Mouse (Mus musculus): Measurements from ENCODE around the gene Zfp781. TPM values are rescaled to one million over a fixed set of nuclear protein-coding genes. Genes with fewer than 3 reads are reported as not detected.
"Not testable (repeated sequence)": the region's sequence is repeated elsewhere in the genome, so short reads cannot be mapped to it uniquely, and the experiment has no call there.

The Zfp781 gene
- polyA plus RNA-seq (2012; rRNA removed) = 3.3 and 4.4 TPM in 2 replicates

DNA sequence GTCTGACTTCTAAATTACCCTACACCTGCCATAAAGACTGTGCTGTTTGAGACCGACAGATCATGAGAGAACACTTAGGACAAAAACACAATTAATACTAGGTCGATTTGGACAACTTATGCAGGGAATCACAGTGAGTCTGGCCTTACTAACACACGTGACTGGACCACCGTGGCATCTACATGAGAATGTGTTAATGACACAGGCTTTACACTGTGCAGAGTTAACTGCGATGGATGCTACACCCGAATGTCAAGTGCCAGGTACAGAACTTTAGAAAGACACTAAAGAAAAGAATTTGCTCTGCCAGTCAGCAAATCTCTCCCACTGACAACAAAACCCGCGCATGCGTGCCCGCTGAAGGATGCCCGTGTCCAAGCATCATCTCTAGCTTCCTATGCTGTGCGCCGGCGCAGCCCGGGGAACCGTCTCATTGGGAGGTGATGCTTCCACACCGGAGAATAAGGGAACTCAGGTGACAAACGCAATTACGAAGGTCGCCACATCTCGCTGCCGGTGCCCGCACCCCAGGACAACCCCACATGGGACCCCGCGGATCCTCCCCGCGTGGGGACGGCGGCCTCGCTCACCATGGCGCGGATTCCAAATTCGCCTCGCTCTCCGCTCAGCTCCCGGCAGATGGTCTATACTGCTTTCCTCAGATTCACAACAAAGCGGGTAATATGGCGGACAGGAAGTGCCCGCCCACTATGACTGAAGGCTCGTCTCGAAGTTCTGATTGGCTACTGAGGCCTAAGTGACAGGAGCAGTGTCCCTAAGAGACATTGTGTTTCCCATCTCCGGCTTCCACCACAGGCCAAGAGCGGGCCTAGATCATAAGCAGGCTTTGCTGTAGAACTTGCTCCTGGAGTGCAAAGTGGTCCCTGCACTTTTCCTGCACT, at the start of gene Zfp781:
Zfp781 (minus strand) TSS at position 639 of the 902 bp plus-strand sequence.
- not testable (repeated sequence) for DNase-seq (ENCODE audit: low read depth)

DNA sequence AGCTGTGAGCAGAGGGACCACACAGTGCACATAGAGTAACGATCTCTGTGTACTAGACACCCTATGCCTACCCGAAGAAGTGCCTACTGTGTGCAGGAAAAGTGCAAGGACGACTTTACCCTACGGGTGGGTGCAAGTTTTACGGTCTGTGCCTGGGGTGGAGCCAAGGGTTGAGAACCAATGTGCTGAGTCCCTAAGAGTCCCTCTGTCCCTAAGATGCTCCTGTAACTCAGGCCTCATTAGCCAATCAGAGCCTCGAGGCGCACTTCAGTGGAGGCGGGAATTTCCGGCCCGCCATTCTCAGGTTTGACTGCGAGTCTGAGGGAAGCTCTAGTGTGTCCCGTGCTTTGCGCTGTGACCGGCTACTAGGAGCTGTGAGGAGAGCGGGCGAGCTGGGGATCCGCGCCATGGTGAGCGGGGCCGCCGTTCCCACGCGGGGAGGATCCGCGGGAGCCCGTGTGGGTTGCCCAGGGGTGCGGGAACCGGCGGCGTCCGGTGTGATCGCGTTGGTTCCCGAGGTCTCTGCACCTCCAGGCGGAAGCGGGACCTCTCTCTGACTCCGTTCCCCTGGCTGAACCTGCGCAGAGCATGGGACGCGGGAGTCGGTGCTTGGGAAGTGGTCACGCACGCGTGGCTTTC, 48.2 kb upstream of the Zfp781 start:
- not testable (repeated sequence) for DNase-seq (ENCODE audit: low read depth)

DNA sequence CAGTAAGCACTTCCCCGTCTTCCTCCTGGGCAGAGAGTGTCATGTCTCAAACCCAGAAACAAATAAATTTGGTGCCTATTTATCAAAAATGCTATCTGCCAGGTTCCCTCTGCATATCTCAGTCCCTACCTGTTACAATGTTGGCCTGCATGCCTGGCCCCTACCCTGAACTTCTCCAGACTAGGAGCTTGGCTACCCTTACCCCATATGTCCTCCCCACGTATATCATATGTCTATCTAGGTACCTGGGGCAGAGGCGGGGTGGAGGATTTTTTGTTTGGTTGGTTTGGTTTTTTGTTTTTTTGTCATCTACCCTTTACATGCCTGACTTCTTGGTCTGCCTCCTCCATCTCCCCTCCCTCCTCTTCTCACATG, 451 bp upstream of the Zfp781 start:
- not testable (repeated sequence) for DNase-seq (ENCODE audit: low read depth)

DNA sequence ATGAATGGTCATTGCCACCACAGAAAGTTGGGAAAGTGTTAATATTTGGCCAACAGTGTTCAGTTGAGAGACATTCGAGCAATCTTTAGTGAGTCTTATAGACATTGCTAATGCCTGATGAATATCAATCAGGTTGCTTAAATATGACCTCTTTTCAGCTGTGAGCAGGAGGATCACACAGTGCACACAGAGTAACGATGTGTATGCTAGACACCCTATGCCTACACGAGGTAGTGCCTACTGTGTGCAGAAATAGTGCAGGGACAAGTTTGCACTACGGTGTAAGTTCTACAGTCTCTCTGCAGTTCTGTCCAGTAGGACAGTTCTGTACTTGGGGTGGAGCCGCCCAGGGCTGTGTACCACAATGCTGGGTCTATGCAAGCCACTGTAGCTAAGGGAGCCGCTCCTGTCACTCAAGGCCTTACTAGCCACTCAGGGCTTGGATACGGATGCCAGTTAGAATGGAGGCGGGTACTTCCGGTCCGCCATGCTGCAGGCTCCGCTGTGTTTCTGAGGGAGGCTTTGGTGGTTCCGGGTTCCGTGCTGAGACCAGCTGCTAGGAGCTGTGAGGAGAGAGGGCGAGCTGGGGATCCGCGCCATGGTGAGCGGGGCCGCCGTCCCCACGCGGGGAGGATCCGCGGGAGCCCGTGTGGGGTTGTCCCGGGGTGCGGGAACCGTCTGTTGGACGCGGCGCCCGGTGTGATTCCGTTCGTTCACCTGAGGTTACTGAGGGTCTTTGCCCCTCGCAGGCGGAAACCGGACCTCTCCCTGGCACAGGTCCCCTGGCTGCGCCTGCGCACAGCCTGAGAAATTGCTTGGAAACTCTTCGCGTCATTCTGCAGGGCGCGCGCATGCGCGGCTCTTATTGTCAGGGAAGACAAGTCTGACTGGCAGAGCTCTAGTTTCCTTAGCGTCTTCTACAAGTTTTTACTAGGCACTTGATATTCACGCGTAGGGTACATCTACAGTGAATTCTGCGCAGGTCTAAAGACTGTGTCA, 66.6 kb downstream of the Zfp781 start, which contains the start of gene Gm32687:
Gm32687 (plus strand) TSS at position 526 of the 999 bp plus-strand sequence.
- DNase-seq (ENCODE audit: low read depth) = not testable (repeated sequence)

Other genes starting within 250 kb of the Zfp781 start
- 6.6 and 6.9 TPM in 2 replicates for gene Zfp433, start 225.7 kb downstream of the Zfp781 start, polyA plus RNA-seq (2012; rRNA removed)
- 9.2 and 11.8 TPM in 2 replicates for gene Gm3055, start 159.3 kb downstream of the Zfp781 start, polyA plus RNA-seq (2012; rRNA removed)
- 0.20 and 0.56 TPM in 2 replicates for gene Gm4767, start 118.3 kb downstream of the Zfp781 start, polyA plus RNA-seq (2012; rRNA removed)
- 5.0 and 5.9 TPM in 2 replicates for gene Gm32687, start 66.5 kb downstream of the Zfp781 start, polyA plus RNA-seq (2012; rRNA removed)
- gene Zfp873, start 117.6 kb upstream of the Zfp781 start, polyA plus RNA-seq (2012; rRNA removed) = 10.4 and 11.3 TPM in 2 replicates
- 2.4 and 2.7 TPM in 2 replicates for gene BC024063, start 152.9 kb upstream of the Zfp781 start, polyA plus RNA-seq (2012; rRNA removed)
- gene AU041133, start 197.5 kb upstream of the Zfp781 start, polyA plus RNA-seq (2012; rRNA removed) = 2.6 and 3.6 TPM in 2 replicates

Measured in brain, embryonic 14.5 days (tissue).